Mouse (Mus musculus) cerebellum, adult 9-11 months (tissue): ENCODE data around the gene Nploc4.
"Not testable (repeated sequence)": the region's sequence is repeated elsewhere in the genome, so short reads cannot be mapped to it uniquely, and the experiment has no call there.

ENCODE experiments used
- DNase-seq: peaks from one replicate; pipeline ENCODE4 v3.0.0; 2022

Nploc4 gene

GRCm38 (mm10) chr11:120351250-120352092 lies 86.0 kb downstream of the Nploc4 start:
- DNase-seq, result peak; percentile 56

- peak; percentile 67 for DNase-seq
These were observed 86.8 kb downstream of the Nploc4 start for GRCm38 (mm10) chr11:120350711-120351110.

DNA sequence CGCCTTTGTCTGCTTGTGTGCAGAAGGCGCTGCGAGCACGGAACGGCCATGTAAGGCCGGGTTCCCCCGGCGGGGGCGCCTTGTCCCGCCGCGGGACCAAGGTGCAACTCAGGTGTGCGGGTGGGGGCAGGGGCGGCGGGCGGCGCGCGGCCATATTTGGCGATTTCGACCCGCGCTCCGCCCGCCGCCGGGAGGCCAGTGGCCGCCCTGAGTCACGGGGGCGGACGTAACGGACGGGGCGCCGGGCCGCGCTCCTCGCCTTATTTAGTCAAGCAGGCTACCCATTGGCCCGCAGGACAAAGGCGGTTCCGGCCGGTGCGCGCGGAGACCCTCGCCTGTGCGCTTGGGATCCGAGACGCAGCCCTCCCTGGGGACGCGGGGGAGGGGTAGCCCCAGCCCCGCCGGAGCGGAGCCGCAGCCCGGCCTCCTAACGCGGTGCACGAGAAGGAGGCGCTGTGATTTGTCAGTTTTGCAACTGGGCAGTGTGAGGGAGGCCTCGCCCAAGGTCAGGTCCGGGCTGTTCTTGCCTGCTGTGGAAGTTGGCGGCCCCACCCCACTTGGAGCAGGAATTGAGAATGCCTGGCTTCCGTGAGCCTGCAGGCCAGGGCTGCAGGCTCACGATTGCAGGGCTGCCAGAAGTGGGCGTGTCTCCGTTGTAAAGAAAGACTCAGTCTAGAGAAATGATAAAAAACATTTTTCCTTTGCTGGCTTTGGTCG lies 87.4 kb downstream of the Nploc4 start:
- peak; percentile 83 for DNase-seq

- DNase-seq, result peak; percentile 74
These were observed 88.0 kb downstream of the Nploc4 start for GRCm38 (mm10) chr11:120349371-120349985.

- peak; percentile 89 for DNase-seq
These were observed 88.7 kb downstream of the Nploc4 start for GRCm38 (mm10) chr11:120348684-120349370.

DNA sequence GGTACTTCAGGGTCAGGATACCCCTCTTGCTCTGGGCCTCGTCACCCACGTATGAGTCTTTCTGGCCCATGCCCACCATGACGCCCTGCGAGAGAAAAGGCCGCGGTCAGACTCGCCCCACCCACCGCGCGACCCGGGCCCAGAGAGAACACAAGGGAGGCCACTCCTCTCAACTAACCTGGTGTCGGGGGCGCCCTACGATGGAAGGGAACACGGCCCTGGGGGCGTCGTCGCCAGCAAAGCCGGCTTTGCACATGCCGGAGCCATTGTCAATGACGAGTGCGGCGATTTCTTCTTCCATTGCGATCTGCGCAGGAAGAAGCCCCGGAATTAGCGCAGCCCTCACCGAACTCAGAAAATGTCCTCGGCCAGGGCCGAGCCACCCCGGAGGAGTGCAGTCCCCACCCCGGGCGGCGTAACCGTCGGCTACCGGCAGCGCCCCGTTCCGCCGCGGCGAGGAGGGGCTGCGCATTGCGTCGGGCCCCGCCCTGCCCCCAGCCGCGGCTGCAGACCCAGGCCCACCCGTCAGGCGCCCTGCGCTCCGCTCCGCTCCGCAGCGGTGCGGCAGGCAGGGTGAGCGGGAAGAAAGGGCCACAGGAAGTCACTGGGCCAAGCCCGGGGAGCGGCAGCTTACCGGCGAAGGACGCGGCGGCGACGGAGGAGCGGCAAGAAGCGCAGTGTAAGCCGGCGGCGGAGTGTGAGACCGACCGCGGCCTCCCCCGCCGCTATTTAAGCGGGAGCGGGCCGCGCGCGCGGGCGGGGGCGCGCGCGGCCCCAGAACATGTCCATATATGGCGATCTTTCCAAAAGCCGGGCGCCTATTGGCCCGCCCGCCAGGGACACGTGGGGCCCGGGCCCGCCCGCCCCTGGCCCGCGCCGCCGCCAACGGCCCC lies 89.5 kb downstream of the Nploc4 start, which contains the start of gene Actg1:
Gene Actg1, minus strand, starts transcription at position 752 of the 893 bp plus-strand sequence.
- peak; percentile 72 for DNase-seq

DNA sequence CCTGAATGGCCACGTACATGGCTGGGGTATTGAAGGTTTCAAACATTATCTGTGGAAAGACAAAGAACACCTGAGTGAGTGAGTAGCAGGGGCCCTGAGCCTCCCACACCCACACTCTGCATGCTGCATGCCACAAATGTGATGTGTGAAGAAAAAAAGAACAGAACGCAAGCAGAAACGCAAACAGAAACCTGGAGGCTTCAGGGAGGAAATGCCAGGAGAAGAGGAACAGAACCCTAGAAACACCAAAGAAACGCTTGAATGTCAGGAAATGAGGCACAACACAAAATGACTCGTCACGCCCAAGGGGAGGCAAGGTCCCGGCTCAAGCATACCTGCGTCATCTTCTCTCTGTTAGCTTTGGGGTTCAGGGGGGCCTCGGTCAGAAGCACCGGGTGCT lies 90.2 kb downstream of the Nploc4 start:
- DNase-seq, result no peak

- not testable (repeated sequence) for DNase-seq
These were observed 91.0 kb downstream of the Nploc4 start for GRCm38 (mm10) chr11:120346383-120347034.

GRCm38 (mm10) chr11:120345067-120345681 lies 92.3 kb downstream of the Nploc4 start:
- no peak for DNase-seq

DNA sequence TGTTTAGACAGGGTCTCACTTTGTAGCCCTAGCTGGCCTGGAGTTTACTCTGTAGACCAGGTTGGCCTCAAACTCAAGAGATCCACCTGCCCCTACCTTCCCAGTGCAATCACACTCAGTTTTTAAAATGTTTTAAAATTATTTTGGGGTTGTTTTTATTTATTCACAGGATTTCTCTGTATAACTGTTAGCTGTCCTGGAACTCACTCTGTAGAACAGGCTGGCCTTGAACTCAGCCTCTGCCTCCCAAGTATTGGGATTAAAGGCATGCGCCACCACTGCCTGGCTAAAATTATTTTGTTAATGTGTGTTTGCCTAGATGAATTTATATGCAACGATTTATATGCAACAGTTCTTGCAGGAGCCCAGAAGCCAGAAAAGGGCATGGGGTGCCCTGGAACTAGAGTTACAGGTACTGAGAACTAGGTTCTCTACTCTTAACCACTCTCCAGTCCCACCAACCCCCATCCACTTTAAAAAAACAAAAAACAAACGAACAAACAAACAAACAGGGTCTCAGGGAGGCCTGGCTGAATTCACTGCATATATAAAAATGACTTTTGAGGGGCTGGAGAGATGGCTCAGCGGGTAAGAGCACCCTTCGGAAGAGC lies 93.1 kb downstream of the Nploc4 start:
- no peak for DNase-seq

DNA sequence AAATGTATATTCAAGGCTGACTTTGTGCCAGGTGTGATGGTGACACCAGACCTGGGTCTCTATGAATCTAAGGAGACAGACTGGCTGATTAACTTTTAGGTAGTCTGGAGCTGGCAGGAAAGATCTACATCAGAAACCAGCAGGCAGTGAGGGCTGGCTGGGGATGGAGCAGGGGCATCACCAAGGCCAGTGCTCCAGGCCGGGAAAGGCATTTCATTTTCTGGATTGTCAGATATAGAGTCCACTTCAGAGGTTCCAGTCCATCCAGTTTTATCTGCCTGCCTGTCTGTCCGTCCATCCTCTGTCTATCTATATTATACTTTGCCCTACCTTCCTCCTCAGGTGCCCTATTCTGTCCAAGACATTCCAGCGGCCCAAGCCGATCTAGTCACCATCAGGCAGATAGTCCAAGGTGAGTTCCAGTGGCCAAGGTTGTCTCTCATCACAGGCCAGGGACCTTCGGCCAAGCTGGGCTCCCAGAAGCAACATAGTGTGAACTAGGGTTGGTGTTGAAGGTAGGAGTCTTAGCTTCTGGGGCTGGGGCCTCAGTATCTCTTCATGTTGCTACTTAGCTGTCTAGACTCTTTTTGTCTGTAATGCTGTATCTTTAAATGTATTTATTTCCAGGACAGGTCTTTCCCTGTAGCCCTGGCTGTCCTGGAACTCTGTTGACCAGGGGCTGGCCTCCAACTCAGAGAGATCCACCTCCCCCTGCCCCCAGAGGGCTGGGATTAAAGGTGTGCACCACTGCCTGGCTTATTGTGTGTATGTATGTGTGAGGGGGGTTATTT lies 93.8 kb downstream of the Nploc4 start:
- DNase-seq, result no peak

DNA sequence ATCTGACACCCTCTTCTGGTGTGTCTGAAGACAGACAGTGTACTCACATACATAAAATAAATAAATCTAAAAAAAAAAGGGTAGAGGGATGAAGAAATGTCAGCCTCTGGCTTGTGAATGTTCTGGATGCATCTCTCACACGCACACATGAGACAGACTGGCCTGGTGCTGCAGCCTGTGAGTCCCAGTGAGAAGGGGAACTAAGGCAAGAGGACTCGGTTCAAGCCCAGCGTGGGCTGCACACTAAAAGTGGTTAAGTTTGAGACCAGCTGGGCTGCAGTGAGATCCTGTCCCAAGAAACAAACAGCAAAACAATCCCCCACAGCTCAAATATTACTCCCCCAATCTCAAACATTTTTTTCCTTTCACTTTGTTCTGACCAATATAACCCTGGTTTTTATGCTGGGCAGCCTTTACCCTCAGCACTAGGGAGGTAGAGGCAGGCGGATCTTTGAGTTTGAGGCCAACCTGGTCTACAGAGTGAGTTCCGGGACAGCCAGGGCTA lies 94.8 kb downstream of the Nploc4 start:
- no peak for DNase-seq

DNA sequence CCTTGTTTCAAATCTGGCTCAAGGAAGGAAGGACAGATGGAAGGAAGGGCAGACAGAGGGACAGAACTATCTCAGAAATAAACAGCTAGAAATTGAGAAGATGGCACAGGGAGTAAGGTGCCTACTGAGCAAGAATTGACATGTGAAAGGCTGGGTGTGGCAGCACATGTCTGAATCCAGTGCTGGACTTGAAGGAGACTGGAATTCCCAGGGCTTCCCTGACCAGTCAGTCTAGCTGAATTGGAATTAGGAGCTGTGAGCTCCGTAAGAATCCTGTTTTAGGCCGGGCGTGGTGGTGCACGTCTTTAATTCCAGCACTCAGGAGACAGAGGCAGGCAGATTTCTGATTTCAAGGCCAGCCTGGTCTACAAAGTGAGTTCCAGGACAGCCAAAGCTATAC lies 95.8 kb downstream of the Nploc4 start:
- DNase-seq, result no peak

- no peak for DNase-seq
These were observed 97.5 kb downstream of the Nploc4 start for GRCm38 (mm10) chr11:120339978-120340513.

GRCm38 (mm10) chr11:120338786-120339185 lies 98.7 kb downstream of the Nploc4 start:
- DNase-seq, result peak; percentile 0

- peak; percentile 0 for DNase-seq
These were observed 100.1 kb downstream of the Nploc4 start for GRCm38 (mm10) chr11:120337447-120337846.

DNA sequence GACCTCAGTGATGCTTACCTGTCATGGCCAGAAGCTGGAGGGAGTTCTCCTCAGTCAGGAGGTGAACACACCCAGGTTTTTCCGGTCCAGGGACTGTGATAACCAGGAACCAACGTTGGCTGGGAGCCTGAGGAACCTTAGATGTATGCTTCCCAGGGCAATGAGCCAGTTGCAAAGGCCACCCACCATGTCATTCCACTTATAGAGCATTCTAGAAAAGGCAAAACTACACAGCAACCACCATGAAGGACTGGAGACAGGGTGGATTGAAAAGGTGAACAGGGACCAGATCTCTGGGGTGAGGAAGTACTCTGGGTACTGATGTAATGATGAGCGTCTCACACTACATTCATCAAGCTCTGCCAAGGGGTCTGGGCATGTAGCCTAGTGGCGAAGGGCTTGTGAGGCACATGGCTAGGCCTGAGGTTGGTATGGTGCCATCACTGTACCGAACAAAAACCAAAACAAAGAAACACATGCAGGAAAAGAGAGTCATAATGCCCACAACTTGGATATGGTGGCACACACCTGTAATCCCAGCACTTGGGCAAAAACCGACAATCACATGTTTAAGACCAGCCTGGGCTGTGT lies 102.0 kb downstream of the Nploc4 start:
- peak; percentile 2 for DNase-seq
